Mouse (Mus musculus): ENCODE results near the gene Prom2. TPM values are rescaled to one million over a fixed set of nuclear protein-coding genes. Genes with fewer than 3 reads are reported as not detected.

Prom2 gene
- not detected for total RNA-seq (2021)
- long read RNA-seq, experiment 1: 0 reads
- long read RNA-seq, experiment 2: 0 reads

- intact Hi-C loops (cut with DNase I): no loop called here
- no peak for DNase-seq
These were observed at the start of gene Prom2 for GRCm38 (mm10) chr2:127541185-127541584. Gene Prom2 (minus strand): TSS chr2:127541467.

- DNase-seq: peak in 1 of 2 experiments; percentile 10
- intact Hi-C loops (cut with DNase I): no loop called here
These were observed 49.6 kb upstream of the Prom2 start for GRCm38 (mm10) chr2:127590840-127591239.

- DNase-seq: no peak
These were observed 48.9 kb upstream of the Prom2 start for GRCm38 (mm10) chr2:127590204-127590603.

GRCm38 (mm10) chr2:127588897-127589296 lies 47.6 kb upstream of the Prom2 start:
- intact Hi-C loops (cut with DNase I): no loop called here
- no peak for DNase-seq

More at GRCm38 (mm10) chr2:127590204-127590603, 48.9 kb upstream of the Prom2 start:
- intact Hi-C loops (cut with DNase I): no loop called here

GRCm38 (mm10) chr2:127587514-127587844 lies 46.2 kb upstream of the Prom2 start:
- no peak for DNase-seq
- intact Hi-C loops (cut with DNase I): no loop called here

GRCm38 (mm10) chr2:127586694-127587513 lies 45.6 kb upstream of the Prom2 start, which contains the start of the genes Zfp661 and Mrps5:
Gene Zfp661 (minus strand): TSS chr2:127587094.
Gene Mrps5 (plus strand): TSS chr2:127587222.
- peak; percentile 85 to 87 for DNase-seq
- intact Hi-C loops (cut with DNase I): no loop called here

GRCm38 (mm10) chr2:127584436-127584858 lies 43.2 kb upstream of the Prom2 start:
- intact Hi-C loops (cut with DNase I): no loop called here
- peak; percentile 90 to 92 for DNase-seq

- intact Hi-C loops (cut with DNase I): no loop called here
- DNase-seq: no peak
These were observed 32.1 kb upstream of the Prom2 start for GRCm38 (mm10) chr2:127573322-127573721.

GRCm38 (mm10) chr2:127559070-127559966 lies 18.1 kb upstream of the Prom2 start:
- intact Hi-C loops (cut with DNase I): loop anchor here (1.0 to 5.0 kb wide), 3 partner anchors 52 to 197 kb away; partner anchors contain the start of gene Adra2b
- DNase-seq: peak; percentile 75 to 87

GRCm38 (mm10) chr2:127551078-127551477 lies 9.8 kb upstream of the Prom2 start:
- DNase-seq: peak in 1 of 2 experiments; percentile 10
- intact Hi-C loops (cut with DNase I): no loop called here

- intact Hi-C loops (cut with DNase I): no loop called here
- no peak for DNase-seq
These were observed 9.2 kb upstream of the Prom2 start for GRCm38 (mm10) chr2:127550446-127550845.

- intact Hi-C loops (cut with DNase I): no loop called here
- no peak for DNase-seq
These were observed 8.4 kb upstream of the Prom2 start for GRCm38 (mm10) chr2:127549711-127550110.

GRCm38 (mm10) chr2:127548342-127549074 lies 7.2 kb upstream of the Prom2 start:
- intact Hi-C loops (cut with DNase I): no loop called here
- no peak for DNase-seq

- DNase-seq: no peak
- intact Hi-C loops (cut with DNase I): no loop called here
These were observed 430 bp upstream of the Prom2 start for GRCm38 (mm10) chr2:127541697-127542096.

GRCm38 (mm10) chr2:127539494-127539893 lies 1.8 kb downstream of the Prom2 start:
- intact Hi-C loops (cut with DNase I): no loop called here
- DNase-seq: peak in 1 of 2 experiments; percentile 14

- intact Hi-C loops (cut with DNase I): no loop called here
- DNase-seq: no peak
These were observed 3.7 kb downstream of the Prom2 start for GRCm38 (mm10) chr2:127537548-127537947.

- intact Hi-C loops (cut with DNase I): no loop called here
- DNase-seq: no peak
These were observed 5.9 kb downstream of the Prom2 start for GRCm38 (mm10) chr2:127535363-127535762.

GRCm38 (mm10) chr2:127532379-127532778 lies 8.9 kb downstream of the Prom2 start:
- DNase-seq: peak; percentile 16 to 45
- intact Hi-C loops (cut with DNase I): no loop called here

GRCm38 (mm10) chr2:127531592-127531991 lies 9.7 kb downstream of the Prom2 start:
- no peak for DNase-seq
- intact Hi-C loops (cut with DNase I): no loop called here

GRCm38 (mm10) chr2:127530418-127530817 lies 10.8 kb downstream of the Prom2 start:
- no peak for DNase-seq
- intact Hi-C loops (cut with DNase I): no loop called here

All from heart, postnatal 14 days (tissue).